In genomic region chr10:92162473-92163011, GRCm38 (mm10) we compare ENCODE assay signal across 8 mouse cellular contexts.
A peak's percentile ranks its signal among the peaks of the same experiment; 100 is the strongest.
DNase-seq lines count a peak whose midpoint lies in the region; TF ChIP-seq lines count a peak whose summit lies in the region.

No protein-coding gene starts in this region.

- peak overlapping the region; percentile 52 for H3K4me3 ChIP-seq in limb, embryonic 10.5 days
- H3K4me3 ChIP-seq in myocyte = peak overlapping the region; percentile 28

- no peaks in the 10 kb centered on the region for H3K9me3 ChIP-seq in limb, embryonic 10.5 days (replicated peaks)

- H3K36me3 ChIP-seq in limb, embryonic 10.5 days = no peaks in the 10 kb centered on the region
- H3K36me3 ChIP-seq in myocyte (ENCODE audit: control insufficient read depth, insufficient read depth) = no peaks in the 10 kb centered on the region

- H3K27ac ChIP-seq in limb, embryonic 10.5 days = 0 out of 2 replicates have a peak overlapping the region, but pooled peaks have one; percentile 6

- TF ChIP-seq POLR2A in myocyte (IDR thresholded peaks at IDR 0.05; ENCODE audit: insufficient read length, low read depth) = no peak

- 2% methylated on average over 29 of the region's 29 CpGs for WGBS in limb, embryonic 10.5 days

- peaks cover 14% of the 10 kb centered on the region for H3K4me1 ChIP-seq in limb, embryonic 10.5 days

- H3K27me3 ChIP-seq in limb, embryonic 10.5 days (ENCODE audit: low read depth, poor library complexity, severe bottlenecking) = peaks cover 39% of the 10 kb centered on the region
- H3K27me3 ChIP-seq in myocyte (ENCODE audit: control insufficient read depth, insufficient read depth, insufficient read length) = no peaks in the 10 kb centered on the region

- no peak overlapping the region for H3ac ChIP-seq in myocyte (ENCODE audit: control insufficient read depth, insufficient read length)

- peak; percentile 18 for DNase-seq in adrenal gland, adult 2 months
- no peak for DNase-seq in adrenal gland, postnatal 14 days
- peak; percentile 22 for DNase-seq in urinary bladder, adult 2 months (ENCODE audit: low spot score)
- DNase-seq in urinary bladder, postnatal 10 days (ENCODE audit: low spot score) = no peak
- peak; percentile 24 to 28 for DNase-seq in frontal cortex, postnatal 36 days (ENCODE audit: low spot score in 2 of 2)
- DNase-seq in limb, embryonic 10.5 days (ENCODE audit: low spot score) = peak; percentile 70
- DNase-seq in B cell, adult 2 months = no peak

- no peaks in the 10 kb centered on the region for H3K79me2 ChIP-seq in myocyte (ENCODE audit: control insufficient read depth, insufficient read depth)

- peak overlapping the region; percentile 55 for H3K4me2 ChIP-seq in myocyte (ENCODE audit: low read depth)

TF ChIP-seq in myocyte, 11 proteins besides CTCF, POLR2A, EP300 and RAD21:
- TF ChIP-seq TCF3 (IDR thresholded peaks at IDR 0.05; ENCODE audit: insufficient read length, low read depth) = no peak
- no peak for TF ChIP-seq TCF12 (IDR thresholded peaks at IDR 0.05; ENCODE audit: insufficient read depth, poor library complexity, severe bottlenecking)
- TF ChIP-seq POLR2AphosphoS2 (IDR thresholded peaks at IDR 0.05; ENCODE audit: insufficient read length, low read depth) = no peak
- TF ChIP-seq E2F4 (IDR thresholded peaks at IDR 0.05; ENCODE audit: insufficient read depth) = no peak
- TF ChIP-seq MYOG (IDR thresholded peaks at IDR 0.05; ENCODE audit: control insufficient read depth in 1 of 3, insufficient read depth in 1 of 3, insufficient read length in 2 of 3, low read depth in 2 of 3) = no peak
- TF ChIP-seq MAX (IDR thresholded peaks at IDR 0.05; ENCODE audit: low read depth) = no peak
- no peak for TF ChIP-seq SRF (IDR thresholded peaks at IDR 0.05; ENCODE audit: control insufficient read depth, insufficient read length, low read depth)
- no peak for TF ChIP-seq REST (IDR thresholded peaks at IDR 0.05; ENCODE audit: insufficient read depth, insufficient read length)
- no peak for TF ChIP-seq USF1 (IDR thresholded peaks at IDR 0.05; ENCODE audit: low read depth)
- no peak for TF ChIP-seq MYOD1 (IDR thresholded peaks at IDR 0.05; ENCODE audit: control insufficient read depth in 1 of 3, insufficient read length in 2 of 3, low read depth in 2 of 3)
- no peak for TF ChIP-seq CEBPB (IDR thresholded peaks at IDR 0.05; ENCODE audit: insufficient read depth, poor library complexity, severe bottlenecking)

Comparison
In these comparisons a context has a peak if more than half of its experiments do, and no peak if none do; other contexts are left out.
1. DNase-seq: peak in adrenal gland, adult 2 months (single experiment), urinary bladder, adult 2 months (single experiment), frontal cortex, postnatal 36 days (2 of 2) and limb, embryonic 10.5 days (single experiment); none in adrenal gland, postnatal 14 days (single experiment), urinary bladder, postnatal 10 days (single experiment) and B cell, adult 2 months (0 of 2).